Mouse (Mus musculus) left cerebral cortex, postnatal 10 days (tissue): ENCODE measurements around the gene Dtx3. TPM values are rescaled to one million over a fixed set of nuclear protein-coding genes. Genes with fewer than 3 reads are reported as not detected.
"Not testable (repeated sequence)": the region's sequence is repeated elsewhere in the genome, so short reads cannot be mapped to it uniquely, and the experiment has no call there.

Experiments used
- DNase-seq, 2 experiments: peaks; one replicate each; pipeline ENCODE4 v3.0.0; 2021 to 2022; ENCODE audit warnings: low spot score in 2 of 2, mixed read lengths in 1 of 2; ENCODE audit errors: extremely low spot score in 1 of 2
- intact Hi-C: fragments of 180-260 bp; cut with DNase I; formaldehyde crosslinking; loops from one replicate; pipeline ENCODE4 v1.15.1; 2025
- total RNA-seq, 2 experiments: library from RNA; stranded (reverse); gene quantifications; 2 replicates each; pipeline ENCODE4 v1.2.3; 2021

Gene Dtx3
- total RNA-seq, 2 experiments from 2014 or later = 182 to 185 TPM

- DNase-seq = peak in 1 of 2 experiments; percentile 1
Measured at GRCm38 (mm10) chr10:127173148-127174065, 22.1 kb downstream of the Dtx3 start.

DNA sequence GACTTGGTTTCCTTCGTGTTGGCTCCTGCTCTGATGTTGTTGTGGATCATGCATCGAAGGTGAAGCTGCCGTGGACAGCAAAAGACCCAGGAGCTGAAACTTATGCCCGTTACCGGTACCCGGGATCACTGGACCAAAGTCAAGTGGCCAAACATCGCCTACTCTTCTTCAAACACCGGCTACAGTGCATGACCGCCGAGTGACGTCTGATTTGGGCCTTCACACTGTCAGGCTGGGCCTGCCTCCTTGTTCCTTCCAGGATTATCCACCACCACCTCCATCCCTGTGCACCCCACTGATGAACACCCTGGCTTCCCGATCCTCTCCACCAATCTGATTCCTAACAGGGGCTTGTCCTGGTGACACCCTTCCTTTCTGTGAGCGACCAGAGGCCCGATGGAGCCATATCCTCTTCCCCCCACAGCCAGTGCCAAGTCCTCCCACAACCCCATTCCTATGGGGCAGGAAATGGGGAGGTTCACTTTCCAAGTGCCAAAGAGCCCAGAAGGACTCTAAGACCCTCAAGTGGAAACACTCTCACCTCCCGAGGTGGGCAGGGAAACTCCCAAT is 23.8 kb downstream of the Dtx3 start:
- DNase-seq = no peak
- intact Hi-C loops = no loop called here

More at GRCm38 (mm10) chr10:127173148-127174065, 22.1 kb downstream of the Dtx3 start:
- intact Hi-C loops = no loop called here

DNA sequence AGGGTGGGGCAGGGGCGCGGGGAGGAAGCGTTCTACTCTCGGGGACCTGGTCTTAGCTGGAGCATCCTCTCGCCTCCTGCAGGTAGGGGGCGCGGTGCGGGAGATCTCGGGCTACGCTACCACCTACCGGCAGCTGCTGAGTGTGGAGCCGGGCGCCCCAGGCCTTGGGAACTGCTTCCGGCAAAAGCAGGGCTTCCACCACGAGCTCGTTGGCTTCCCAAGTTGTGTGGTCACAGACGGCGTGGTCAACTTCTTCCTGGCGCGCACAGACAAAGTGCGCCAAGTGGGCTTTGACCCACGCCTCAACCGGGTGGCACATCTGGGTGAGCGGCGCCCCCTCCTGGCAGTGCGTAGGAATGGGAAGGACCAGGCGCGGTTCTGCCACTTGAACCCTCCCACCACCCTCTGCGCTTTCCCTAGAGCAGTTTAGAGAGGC is 24.7 kb downstream of the Dtx3 start:
- peak in 1 of 2 experiments; percentile 78 for DNase-seq
- intact Hi-C loops = no loop called here

- DNase-seq = peak in 1 of 2 experiments; percentile 61
Measured at GRCm38 (mm10) chr10:127170002-127170401, 25.5 kb downstream of the Dtx3 start.

DNA sequence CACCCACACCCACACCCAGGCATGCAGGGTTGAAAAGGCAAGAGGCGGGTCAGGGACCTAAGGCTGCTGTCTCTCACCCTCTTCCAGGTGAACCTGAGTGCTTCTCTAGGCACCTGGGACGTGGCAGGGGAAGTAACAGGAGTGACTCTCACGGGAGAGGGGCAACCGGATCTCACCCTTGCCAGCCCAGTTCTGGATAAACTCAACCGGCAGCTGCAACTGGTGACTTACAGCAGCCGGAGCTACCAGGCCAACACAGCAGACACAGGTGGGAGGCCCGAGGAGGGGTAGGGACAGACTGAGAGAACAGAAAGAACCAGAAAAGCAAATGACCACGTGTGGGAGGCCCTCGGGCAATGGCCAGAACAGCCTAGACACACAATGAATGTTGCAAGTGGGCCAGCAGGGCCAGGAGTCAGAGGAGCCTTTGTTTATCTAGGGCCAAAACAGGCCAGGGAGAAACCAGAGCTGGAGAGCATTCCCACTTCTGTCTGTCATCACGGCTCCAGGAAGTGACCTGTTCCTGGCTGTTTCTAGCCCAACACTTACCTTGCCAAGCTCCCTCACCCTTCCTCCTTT is 27.8 kb downstream of the Dtx3 start:
- DNase-seq = no peak
- intact Hi-C loops = no loop called here

More at GRCm38 (mm10) chr10:127170002-127170401, 25.5 kb downstream of the Dtx3 start:
- intact Hi-C loops = no loop called here

DNA sequence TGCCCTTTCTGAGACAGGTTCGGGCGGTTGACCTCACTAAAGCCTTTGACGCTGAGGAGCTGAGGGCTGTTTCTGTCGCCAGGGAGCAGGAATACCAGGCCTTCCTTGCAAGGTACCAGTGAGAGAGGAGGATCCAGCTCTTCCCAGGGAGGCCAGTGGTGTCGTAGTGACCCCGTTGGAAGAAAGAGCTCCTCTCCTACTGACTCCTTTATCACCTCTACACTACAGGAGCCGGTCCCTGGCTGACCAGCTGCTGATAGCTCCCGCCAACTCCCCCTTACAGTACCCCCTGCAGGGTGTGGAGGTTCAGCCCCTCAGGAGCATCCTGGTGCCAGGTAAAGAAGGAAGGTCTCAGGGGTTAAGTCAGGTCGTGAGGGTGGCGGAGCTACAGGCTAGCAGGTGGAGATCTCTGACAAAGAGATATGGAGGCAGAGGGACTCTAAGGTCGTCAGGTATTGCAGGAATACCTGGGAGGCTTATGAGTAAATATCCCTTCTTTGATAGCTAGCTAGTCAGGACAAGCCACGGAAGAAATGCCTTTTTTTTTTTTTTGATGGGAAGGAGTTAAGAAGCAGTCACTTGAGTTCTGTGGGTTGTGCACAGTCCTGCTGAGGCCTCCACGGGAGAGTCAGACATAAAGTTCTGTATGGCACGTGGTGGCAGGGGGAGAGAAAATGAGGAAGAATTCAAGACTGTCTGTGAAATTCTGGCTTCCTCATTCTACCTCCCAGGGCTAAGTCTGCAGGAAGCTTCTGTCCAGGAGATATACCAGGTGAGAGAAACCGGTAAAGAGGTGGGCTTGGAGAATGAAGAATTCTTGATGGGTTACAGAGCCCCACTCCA is 28.5 kb downstream of the Dtx3 start:
- DNase-seq = no peak
- intact Hi-C loops = no loop called here

GRCm38 (mm10) chr10:127166404-127166715 is 29.2 kb downstream of the Dtx3 start:
- DNase-seq = no peak
- intact Hi-C loops = no loop called here

- intact Hi-C loops = loop anchor here (2.0 kb wide), 1 partner anchor 43 kb away; no protein-coding TSS in a partner anchor
- DNase-seq = peak in 1 of 2 experiments; percentile 58
Measured at GRCm38 (mm10) chr10:127165654-127166403, 29.7 kb downstream of the Dtx3 start.

- intact Hi-C loops = loop anchor here (2.0 kb wide), 1 partner anchor 43 kb away; no protein-coding TSS in a partner anchor
- no peak for DNase-seq
Measured at GRCm38 (mm10) chr10:127165354-127165653, 30.2 kb downstream of the Dtx3 start.

GRCm38 (mm10) chr10:127164631-127165353 is 30.7 kb downstream of the Dtx3 start, which contains the start of gene B4galnt1:
B4galnt1 (plus strand) TSS chr10:127165225.
- DNase-seq = peak; percentile 78 to 80
- intact Hi-C loops = loop anchor here (2.0 kb wide), 1 partner anchor 42 kb away; no protein-coding TSS in a partner anchor

- DNase-seq = no peak
- intact Hi-C loops = loop anchor here (2.0 kb wide), 1 partner anchor 41 kb away; no protein-coding TSS in a partner anchor
Measured at GRCm38 (mm10) chr10:127164190-127164589, 31.3 kb downstream of the Dtx3 start.

DNA sequence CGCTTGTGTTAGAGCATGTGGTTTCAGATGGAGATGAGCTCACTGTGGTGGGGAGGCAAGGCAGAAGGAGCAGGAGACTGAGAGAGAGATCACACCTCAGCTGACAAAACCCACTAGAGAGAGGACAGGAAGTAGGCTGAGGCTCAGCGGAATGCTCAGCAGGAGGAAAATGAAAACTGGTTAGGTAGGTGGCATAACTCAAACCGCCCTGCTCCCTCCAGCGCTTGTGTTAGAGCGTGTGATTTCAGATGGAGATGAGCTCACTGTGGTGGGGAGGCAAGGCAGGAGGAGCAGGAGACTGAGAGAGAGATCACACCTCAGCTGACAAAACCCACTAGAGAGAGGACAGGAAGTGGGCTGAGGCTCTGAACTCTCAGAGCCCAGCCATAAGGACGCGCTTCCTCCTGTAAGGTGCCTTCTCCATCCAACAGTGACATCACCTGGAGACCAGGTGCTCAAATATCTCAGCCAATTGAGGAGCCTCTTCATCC is 32.7 kb downstream of the Dtx3 start:
- DNase-seq, intact Hi-C loops: not testable (repeated sequence)

- intact Hi-C loops = no loop called here
- DNase-seq = no peak
Measured at GRCm38 (mm10) chr10:127160728-127161127, 34.8 kb downstream of the Dtx3 start.

- intact Hi-C loops = no loop called here
- DNase-seq = no peak
Measured at GRCm38 (mm10) chr10:127160081-127160480, 35.4 kb downstream of the Dtx3 start.

GRCm38 (mm10) chr10:127158471-127158870 is 37.1 kb downstream of the Dtx3 start:
- intact Hi-C loops = no loop called here
- no peak for DNase-seq

DNA sequence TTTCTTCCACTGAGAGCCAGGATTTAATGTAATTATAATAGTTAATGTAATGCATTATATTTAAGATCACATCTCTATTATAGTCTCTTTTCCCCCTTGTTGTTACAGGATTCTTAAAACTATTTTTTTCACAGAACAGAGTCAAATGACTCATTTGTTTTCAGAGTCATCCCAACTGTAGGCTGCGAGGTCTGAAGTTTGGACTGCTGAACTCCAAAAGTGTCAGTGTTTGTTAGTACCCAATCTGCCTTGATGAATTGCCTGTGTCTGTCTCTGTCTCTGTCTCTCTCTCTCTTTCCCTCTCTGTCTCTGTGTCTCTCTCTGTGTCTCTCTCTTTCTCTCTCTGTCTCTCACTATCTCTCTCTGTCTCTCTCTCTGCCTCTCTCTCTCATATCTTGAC is 39.0 kb downstream of the Dtx3 start:
- intact Hi-C loops = no loop called here
- DNase-seq = no peak

GRCm38 (mm10) chr10:127156089-127156488 is 39.4 kb downstream of the Dtx3 start:
- no peak for DNase-seq
- intact Hi-C loops = no loop called here
